Comparison of ENCODE assay signal across 16 mouse cellular contexts in genomic region chr4:124130946-124131345, GRCm38 (mm10).
DNase-seq lines count a peak whose midpoint lies in the region; TF ChIP-seq lines count a peak whose summit lies in the region.
"Had no signal": no experiment of that assay in that cellular context is flagged by ENCODE, and none has a peak within 500 bp of the region (broad histone marks: within the 10 kb centered on the region; RNA-seq: fewer than 3 reads in every experiment).

No protein-coding gene starts in this region.

- H3K36me3 ChIP-seq in kidney, adult 2 months (ENCODE audit: control insufficient read depth, insufficient read depth, low read length), result no peaks in the 10 kb centered on the region
- H3K36me3 ChIP-seq: embryonic facial prominence, embryonic 13.5 days; neural tube, embryonic 15.5 days had no signal

- H3K4me3 ChIP-seq in kidney, adult 2 months (ENCODE audit: insufficient read depth, low read depth, low read length), result no peak overlapping the region
- H3K4me3 ChIP-seq: embryonic facial prominence, embryonic 13.5 days; neural tube, embryonic 15.5 days had no signal

- no peaks in the 10 kb centered on the region for H3K27me3 ChIP-seq in kidney, adult 2 months (replicated peaks; ENCODE audit: control insufficient read depth, insufficient read depth, low read length)

- TF ChIP-seq POLR2A in kidney, adult 2 months (IDR thresholded peaks at IDR 0.05; ENCODE audit: low read depth, low read length), result no peak

- no peaks in the 10 kb centered on the region for H3K4me1 ChIP-seq in kidney, adult 2 months (ENCODE audit: control insufficient read depth, insufficient read depth, low read length)

- H3K27ac ChIP-seq in kidney, adult 2 months (ENCODE audit: insufficient read depth, low read depth, low read length), result no peak overlapping the region
- H3K27ac ChIP-seq: embryonic facial prominence, embryonic 13.5 days; hindbrain, embryonic 14.5 days; neural tube, embryonic 15.5 days had no signal

- DNase-seq in kidney, adult 2 months, result no peak
- no peak for DNase-seq in kidney, postnatal 25 days
- DNase-seq in thymus, postnatal 4 days, result peak; percentile 36
- DNase-seq in thymus, postnatal 36 days, result no peak
- peak; percentile 73 for DNase-seq in R1 (ENCODE audit: low read depth, low spot score)
- DNase-seq in testis, postnatal 14 days (ENCODE audit: low spot score), result peak; percentile 20
- DNase-seq in cerebellum, adult 11-12 months, result no peak
- DNase-seq in frontal cortex, adult 2 months (ENCODE audit: extremely low spot score in 1 of 2, low spot score in 1 of 2), result no peak
- DNase-seq: adrenal gland, adult 8-10 months; cerebellum, postnatal 36 days; gastrocnemius, postnatal 36 days; layer of hippocampus, postnatal 36 days; lung, postnatal 4 days had no signal

- 76% methylated on average over 5 of the region's 5 CpGs for WGBS in kidney, adult 2 months

- peak; percentile 32; the same call in 1 of the 2 replicates for TF ChIP-seq CTCF in kidney, adult 2 months (conservative IDR thresholded peaks at IDR 0.05; ENCODE audit: insufficient read depth, insufficient read length, low read depth, low read length)

Comparison
In these comparisons a context has a peak if more than half of its experiments do, and no peak if none do; other contexts are left out.
1. DNase-seq: peak in thymus, postnatal 4 days (single experiment), R1 (single experiment) and testis, postnatal 14 days (single experiment); none in kidney, adult 2 months (single experiment), kidney, postnatal 25 days (0 of 2), thymus, postnatal 36 days (0 of 2), cerebellum, adult 11-12 months (single experiment) and frontal cortex, adult 2 months (0 of 2).